Mouse (Mus musculus) ZHBTc4 (cell line): ENCODE data around the gene Gm49359.
"Not testable (repeated sequence)": the region's sequence is repeated elsewhere in the genome, so short reads cannot be mapped to it uniquely, and the experiment has no call there.

Experiments used
- DNase-seq: peaks from one replicate; pipeline ENCODE4 v3.0.0-alpha.2; 2011; ENCODE audit warnings: low read depth, low spot score

The Gm49359 gene

GRCm38 (mm10) chr13:62466424-62467334, at the start of gene Gm49359:
TSS of gene Gm49359 (minus strand) at chr13:62466832.
- peak; percentile 94 for DNase-seq

DNA sequence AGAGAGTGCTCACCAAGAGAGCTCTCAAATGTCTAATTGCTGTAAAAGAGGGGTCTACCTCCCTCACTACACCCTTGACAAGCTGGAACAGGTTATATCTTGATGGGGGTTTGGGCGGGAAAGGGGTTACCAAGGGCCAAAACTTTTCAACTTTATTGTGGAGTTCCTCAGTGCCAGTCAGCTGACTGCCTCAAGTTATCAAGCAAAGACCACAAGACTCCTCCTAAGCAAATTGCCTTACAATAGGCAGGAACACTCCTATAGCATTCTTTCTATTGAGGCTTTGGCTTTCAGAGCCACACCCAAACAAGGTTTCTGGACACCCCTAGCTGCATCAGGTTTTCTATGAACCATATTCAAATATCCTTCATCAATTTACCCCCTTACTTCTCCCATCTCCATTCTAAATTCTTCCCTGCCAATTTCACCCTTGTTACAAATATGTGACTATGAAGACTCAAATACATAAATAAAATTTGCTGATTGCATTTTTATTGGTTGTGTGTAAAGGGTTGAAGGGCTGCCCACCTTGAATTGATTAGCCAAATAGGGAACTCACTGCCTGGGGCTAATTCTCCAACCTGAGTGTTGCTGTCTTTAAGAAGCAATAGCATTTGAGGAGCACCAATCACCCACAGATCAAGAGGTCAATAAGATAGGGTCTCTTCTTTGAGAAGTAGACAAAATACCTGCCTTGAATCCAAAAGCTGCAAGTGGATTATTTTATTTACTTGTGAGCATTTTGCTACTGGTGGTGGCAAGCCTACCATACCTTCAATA, 44.2 kb upstream of the Gm49359 start:
- peak; percentile 90 for DNase-seq

- not testable (repeated sequence) for DNase-seq
Measured at GRCm38 (mm10) chr13:62472661-62473060, 6.0 kb upstream of the Gm49359 start.

GRCm38 (mm10) chr13:62469947-62470346, 3.3 kb upstream of the Gm49359 start:
- peak; percentile 82 for DNase-seq
